Mouse (Mus musculus) monocyte, adult 5-6 weeks (primary cell): ENCODE measurements around the gene Lrig1. TPM values are rescaled to one million over a fixed set of nuclear protein-coding genes. Genes with fewer than 3 reads are reported as not detected.

ENCODE experiments used
- ATAC-seq: fragments of 153-309, 156-312 bp; replicated peaks from 2 replicates; pipeline ENCODE4 v1.8.0; 2017; ENCODE audit warnings: mild to moderate bottlenecking; ENCODE audit not compliant: low TSS enrichment, insufficient number of reproducible peaks, severe bottlenecking, poor library complexity, low FRiP score
- total RNA-seq: library from RNA; stranded (forward); fragments of 200-1000, 200-491, 200-594 nt; gene quantifications from 3 replicates; pipeline ENCODE4 v1.2.3, GENCODE M21; 2017

Lrig1 gene
- total RNA-seq, 1 experiment from 2014 or later, result 4.0 TPM

DNA sequence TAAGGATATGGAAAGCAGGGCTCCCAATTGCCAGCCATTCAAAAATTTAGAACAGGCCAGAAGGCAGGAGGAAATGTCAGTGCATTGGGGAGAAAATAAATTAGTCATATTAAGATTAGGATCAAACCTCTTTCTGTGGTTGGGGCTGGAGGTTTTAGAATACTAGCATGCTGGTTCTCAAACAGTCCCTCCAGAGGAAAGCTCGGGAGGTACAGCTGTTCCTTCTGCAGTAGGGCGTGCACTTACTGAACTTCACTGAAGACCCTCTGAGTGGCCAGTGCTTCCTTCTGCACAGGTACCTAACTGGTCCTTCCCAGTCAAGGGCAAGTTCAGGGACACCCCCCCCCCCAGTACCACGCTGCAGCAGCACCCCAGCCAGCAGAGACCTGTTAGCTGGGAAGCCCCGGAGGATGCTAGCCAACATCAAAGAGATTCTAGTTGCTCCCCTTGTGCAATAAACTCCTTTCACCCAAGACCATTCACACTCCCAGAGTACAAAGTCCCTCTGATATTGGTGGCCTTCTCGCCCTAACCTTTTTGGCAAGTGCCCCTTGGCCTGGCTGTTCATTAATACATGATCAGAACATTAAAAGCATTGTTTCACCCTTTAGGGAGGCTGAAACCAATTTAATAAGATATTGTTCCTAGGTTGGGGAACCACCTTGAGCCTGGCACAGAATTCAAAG is 19.1 kb downstream of the Lrig1 start:
- ATAC-seq, result no peak

- ATAC-seq, result no peak
These were observed 20.7 kb downstream of the Lrig1 start for GRCm38 (mm10) chr6:94679249-94679648.

DNA sequence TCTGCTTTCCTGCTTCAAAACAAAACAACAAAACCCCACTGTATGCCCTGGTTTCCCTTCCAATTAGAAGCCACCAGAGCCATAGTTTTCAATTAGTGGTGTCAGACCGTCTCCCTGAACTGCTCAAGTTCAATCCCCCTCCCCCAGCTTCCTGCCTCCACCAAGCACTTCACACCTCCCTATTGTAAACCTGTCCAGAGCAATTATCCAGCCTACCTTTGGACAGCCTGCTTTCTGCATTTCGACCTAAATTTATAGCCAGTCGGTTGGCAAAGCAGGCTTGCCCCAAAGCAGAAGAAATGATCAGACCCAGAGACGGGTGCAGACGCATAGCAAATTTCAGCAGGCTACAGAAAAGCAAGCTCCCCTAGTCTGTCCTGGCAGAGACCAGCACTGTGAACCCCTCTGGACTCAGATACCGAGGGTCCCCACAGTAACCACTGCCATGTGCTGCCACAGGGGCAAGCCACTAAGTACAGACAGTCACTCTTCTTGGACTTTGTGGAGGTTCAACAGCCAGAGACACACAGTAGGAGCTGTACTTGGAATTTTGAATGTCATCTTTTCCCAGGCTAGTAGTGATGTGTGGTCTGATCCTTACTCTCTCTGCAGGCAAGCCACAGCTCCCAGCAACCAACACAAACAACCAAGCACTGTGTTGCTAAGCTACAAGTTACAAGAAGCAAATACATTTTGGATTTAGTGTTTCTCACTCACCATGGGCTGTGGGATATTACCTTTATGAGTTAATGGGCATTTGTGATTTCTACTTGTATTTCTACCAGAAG is 21.4 kb downstream of the Lrig1 start:
- ATAC-seq, result no peak

DNA sequence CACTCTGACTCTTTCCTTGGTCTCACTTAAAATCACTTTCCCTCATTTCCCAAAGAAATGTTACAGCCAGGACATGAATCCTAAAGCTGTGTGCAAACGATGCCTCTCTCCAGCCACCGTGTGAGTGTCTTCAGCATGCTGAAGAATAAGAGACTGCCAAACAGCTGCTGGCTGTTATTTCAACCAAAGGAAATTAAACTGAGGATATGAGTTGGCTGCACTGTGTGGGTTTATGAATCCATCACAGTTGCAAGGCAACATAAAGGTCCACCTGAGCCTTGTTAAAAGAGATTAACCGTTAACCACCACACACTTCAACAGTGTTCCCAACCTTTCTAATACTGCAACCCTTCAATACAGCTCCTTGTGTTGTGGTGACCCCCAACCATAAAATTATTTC is 22.5 kb downstream of the Lrig1 start:
- ATAC-seq, result no peak

- no peak for ATAC-seq
These were observed 23.1 kb downstream of the Lrig1 start for GRCm38 (mm10) chr6:94676840-94677239.

DNA sequence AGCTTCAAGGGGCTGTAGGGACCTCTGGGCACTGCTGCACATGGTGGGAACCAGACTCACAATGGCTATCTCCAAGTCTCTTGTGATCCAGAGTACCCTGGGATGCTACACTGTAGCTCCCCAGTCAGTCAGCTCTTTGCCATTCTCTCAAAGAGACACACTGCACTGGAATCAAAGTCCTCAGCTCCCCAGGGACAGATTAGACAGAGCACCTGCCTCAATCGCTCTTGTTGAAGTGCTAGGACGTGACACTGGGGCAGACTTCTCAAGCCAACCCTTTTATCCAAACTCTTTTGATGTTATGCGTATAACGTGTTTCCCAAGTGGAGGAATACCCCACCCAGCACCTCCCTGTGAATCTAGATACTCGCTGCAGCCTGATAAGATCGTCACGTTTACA is 23.7 kb downstream of the Lrig1 start:
- no peak for ATAC-seq

DNA sequence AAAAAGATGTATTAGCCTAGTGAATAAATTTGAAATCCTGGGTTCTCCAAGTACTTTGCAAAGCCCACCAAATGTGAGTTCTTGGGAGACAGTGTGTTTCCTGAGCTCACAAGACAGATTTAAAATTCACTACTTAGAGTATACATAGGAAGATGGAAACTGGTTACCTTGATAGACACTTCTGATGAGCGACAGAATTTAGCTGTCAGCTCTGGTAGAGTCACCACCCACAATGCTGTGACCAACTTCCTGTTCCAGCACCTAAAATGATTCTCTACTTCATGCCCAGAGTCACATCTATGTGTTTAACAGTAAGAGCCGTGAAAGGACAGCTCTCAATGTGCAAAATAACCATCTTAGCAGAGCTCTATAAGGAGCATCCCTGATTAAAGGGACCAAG is 27.5 kb downstream of the Lrig1 start:
- ATAC-seq, result no peak

GRCm38 (mm10) chr6:94669370-94669769 is 30.6 kb downstream of the Lrig1 start:
- no peak for ATAC-seq

DNA sequence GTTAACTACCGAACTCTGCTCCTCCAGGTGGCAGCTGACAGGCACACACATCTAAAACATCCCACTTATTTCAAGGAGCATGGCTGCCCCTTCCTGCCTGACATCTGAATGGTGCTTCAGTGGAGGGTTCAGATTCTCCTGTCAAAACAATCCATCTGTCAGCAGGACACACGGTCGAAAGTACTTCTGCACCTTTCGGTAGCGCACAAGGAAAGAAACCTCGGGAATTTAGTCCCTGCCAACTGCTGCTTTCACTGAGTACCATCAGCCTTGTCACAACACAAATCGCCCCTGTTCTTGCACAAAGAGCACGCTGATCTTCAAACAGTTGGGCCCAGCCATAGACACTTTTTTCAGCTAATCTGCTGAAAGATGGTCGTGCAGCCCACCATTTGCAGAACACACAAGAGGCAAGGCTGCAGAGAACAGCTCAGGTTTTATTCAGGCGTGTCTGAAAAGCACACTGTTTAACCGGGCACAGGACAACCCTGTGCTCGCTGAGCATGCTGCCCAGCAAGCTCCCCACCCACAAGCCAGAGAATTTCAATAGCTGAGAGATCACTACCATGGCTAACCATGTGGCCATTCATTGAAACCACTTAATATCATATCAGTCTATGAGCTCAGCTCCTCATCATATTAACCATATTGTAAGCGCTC is 31.6 kb downstream of the Lrig1 start:
- ATAC-seq, result no peak

- no peak for ATAC-seq
These were observed 32.8 kb downstream of the Lrig1 start for GRCm38 (mm10) chr6:94667131-94667530.

DNA sequence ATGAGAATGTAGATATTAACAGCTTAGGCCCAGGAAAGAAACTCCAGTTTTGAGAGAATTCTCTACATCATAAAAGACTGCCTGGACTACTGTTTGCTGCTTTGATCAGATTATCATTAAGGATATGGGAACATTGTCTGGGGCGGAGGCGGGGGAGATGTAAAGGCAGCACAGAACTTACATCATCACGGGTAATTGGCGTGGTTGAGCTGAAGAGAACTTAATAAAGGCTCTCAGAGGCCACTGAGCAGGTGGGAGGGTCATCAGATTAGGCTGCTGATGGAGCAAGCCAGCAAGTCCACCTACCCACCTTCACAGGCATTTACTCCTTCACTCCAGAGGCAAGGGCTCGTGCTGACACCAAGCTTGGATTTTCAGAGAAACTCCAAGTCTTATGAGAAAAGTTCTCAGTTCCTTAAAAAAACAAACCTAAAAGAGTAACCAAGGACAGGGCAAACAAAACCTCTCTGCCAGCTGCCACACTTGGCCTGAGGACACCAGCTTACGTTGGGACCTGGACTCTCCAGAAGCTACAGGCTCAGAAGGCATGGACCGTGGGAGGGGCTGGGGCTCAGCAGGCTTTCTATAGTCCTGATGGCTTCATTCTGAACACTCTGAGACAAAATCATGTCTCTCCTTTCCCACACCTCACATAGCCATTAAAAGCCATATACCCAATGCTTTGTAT is 33.4 kb downstream of the Lrig1 start:
- ATAC-seq, result no peak

DNA sequence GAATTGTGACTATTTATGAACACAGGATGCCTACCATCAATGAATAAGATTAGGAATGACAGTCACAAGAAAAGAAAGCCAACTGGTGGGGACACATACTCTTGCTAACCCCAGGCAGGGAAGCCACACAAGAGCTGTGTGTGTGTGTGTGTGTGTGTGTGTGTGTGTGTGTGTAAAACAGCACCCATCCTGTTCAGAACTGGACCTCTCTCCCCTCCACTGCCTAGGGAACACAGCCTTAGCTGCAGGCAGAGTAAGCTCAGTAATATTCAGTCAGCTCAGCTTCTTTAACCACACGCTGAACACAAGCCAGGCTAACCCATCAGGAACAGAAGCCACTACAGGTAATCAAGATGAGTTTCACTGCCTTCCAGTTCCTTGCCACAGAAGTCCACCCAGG is 34.3 kb downstream of the Lrig1 start:
- no peak for ATAC-seq

DNA sequence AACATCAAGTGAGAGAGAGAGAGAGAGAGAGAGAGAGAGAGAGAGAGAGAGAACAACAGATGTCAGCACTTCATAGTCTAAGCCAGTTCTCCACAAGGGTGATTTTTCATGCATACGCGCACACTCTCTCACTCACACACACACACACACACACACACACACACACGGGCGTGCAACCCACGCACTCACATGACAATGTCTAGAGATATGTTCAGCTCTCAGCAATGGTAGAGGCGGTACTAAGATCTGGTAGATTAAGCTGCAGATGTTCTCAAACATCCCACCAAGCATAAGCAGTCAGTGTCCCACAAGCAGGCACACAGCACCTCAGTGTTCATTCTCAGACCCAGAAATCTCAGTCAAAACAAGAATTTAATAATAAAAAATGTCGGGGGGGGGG is 34.7 kb downstream of the Lrig1 start:
- no peak for ATAC-seq

DNA sequence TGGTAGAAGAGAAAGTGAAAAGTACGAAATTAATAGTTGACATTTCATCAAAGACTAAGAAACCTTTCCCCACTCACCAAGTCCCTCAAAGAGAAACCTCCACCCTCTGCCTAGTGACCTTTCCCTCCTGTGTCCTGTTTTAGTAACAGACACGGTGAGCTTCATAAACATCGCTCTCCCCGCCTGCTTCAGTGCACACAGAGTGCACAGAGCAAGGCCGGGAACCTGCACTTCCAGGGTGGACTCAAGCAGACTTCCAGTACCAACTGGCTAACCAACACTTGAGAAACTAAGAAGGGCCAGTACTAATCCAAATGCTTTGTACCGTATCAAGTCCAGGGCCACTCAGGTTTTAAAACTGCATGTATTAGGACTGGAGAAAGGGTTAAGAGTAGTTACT is 36.0 kb downstream of the Lrig1 start:
- ATAC-seq, result no peak

- no peak for ATAC-seq
These were observed 38.0 kb downstream of the Lrig1 start for GRCm38 (mm10) chr6:94661923-94662322.

- ATAC-seq, result no peak
These were observed 38.6 kb downstream of the Lrig1 start for GRCm38 (mm10) chr6:94661321-94661720.

GRCm38 (mm10) chr6:94659886-94660333 is 40.0 kb downstream of the Lrig1 start:
- ATAC-seq, result no peak

- ATAC-seq, result no peak
These were observed 41.9 kb downstream of the Lrig1 start for GRCm38 (mm10) chr6:94658136-94658480.
